In genomic region chr11:57465025-57465424, GRCm38 (mm10) we compare ENCODE assay signal across 8 mouse cellular contexts. TPM values are rescaled to one million over a fixed set of nuclear protein-coding genes. Genes with fewer than 3 reads are reported as not detected.
A peak's percentile ranks its signal among the peaks of the same experiment; 100 is the strongest.
DNase-seq lines count a peak whose midpoint lies in the region; ATAC-seq and TF ChIP-seq lines count a peak whose summit lies in the region.
"Had no signal": no experiment of that assay in that cellular context is flagged by ENCODE, and none has a peak within 500 bp of the region (broad histone marks: within the 10 kb centered on the region; RNA-seq: fewer than 3 reads in every experiment).

No protein-coding gene starts in this region.

- H3K4me1 ChIP-seq in kidney, embryonic 14.5 days (ENCODE audit: control insufficient read depth, insufficient read depth, low read length) = no peaks in the 10 kb centered on the region
- H3K4me1 ChIP-seq in ES-Bruce4 (ENCODE audit: control insufficient read depth, insufficient read depth, low read length) = no peaks in the 10 kb centered on the region
- H3K4me1 ChIP-seq in liver, embryonic 14.5 days (replicated peaks; ENCODE audit: control insufficient read depth in 2 of 2, insufficient read depth in 2 of 2, low read length in 1 of 2) = no peaks in the 10 kb centered on the region

- TF ChIP-seq EP300 in ES-Bruce4 (IDR thresholded peaks at IDR 0.05; ENCODE audit: insufficient read depth, low read depth, low read length) = no peak
- no peak for TF ChIP-seq EP300 in liver, embryonic 14.5 days (IDR thresholded peaks at IDR 0.05; ENCODE audit: low read depth)

- 51% methylated on average over 8 of the region's 8 CpGs for WGBS in kidney, embryonic 14.5 days
- WGBS in liver, embryonic 14.5 days (ENCODE audit: insufficient replicate concordance) = 39% methylated on average over 8 of the region's 8 CpGs

- H3K4me2 ChIP-seq in kidney, embryonic 14.5 days (replicated peaks; ENCODE audit: low read depth, low read length) = no peak overlapping the region
- H3K4me2 ChIP-seq in liver, embryonic 14.5 days (ENCODE audit: low read depth) = no peak overlapping the region
- H3K4me2 ChIP-seq: heart, embryonic 15.5 days had no signal

- DNase-seq in kidney, postnatal 10 days = peak; percentile 22
- DNase-seq in adrenal gland, postnatal 10 days = peak; percentile 43
- no peak for DNase-seq in liver, embryonic 14.5 days (ENCODE audit: low read depth in 3 of 3, low spot score in 3 of 3)
- no peak for DNase-seq in spleen, adult 18-20 months
- no peak for DNase-seq in heart, adult 8-10 months (ENCODE audit: low spot score)

- TF ChIP-seq POLR2A in ES-Bruce4 (IDR thresholded peaks at IDR 0.05; ENCODE audit: insufficient read depth, low read length) = no peak

- ATAC-seq in kidney, embryonic 14.5 days (ENCODE audit: low FRiP score, low TSS enrichment) = no peak
- ATAC-seq in liver, embryonic 14.5 days (ENCODE audit: insufficient read depth) = no peak

- H3K36me3 ChIP-seq in kidney, embryonic 14.5 days (ENCODE audit: control insufficient read depth, insufficient read depth, low read length) = no peaks in the 10 kb centered on the region
- no peaks in the 10 kb centered on the region for H3K36me3 ChIP-seq in ES-Bruce4 (ENCODE audit: control insufficient read depth, insufficient read depth, low read length, poor library complexity, severe bottlenecking)
- no peaks in the 10 kb centered on the region for H3K36me3 ChIP-seq in liver, embryonic 14.5 days (replicated peaks; ENCODE audit: control insufficient read depth, insufficient read depth, low read depth)
- H3K36me3 ChIP-seq: heart, embryonic 15.5 days had no signal

- no peak overlapping the region for H3K9ac ChIP-seq in kidney, embryonic 14.5 days (ENCODE audit: low read depth, low read length)
- no peak overlapping the region for H3K9ac ChIP-seq in ES-Bruce4 (ENCODE audit: low read depth, poor library complexity, severe bottlenecking)
- no peak overlapping the region for H3K9ac ChIP-seq in liver, embryonic 14.5 days (replicated peaks)
- H3K9ac ChIP-seq: heart, embryonic 15.5 days had no signal

- no peak overlapping the region for H3K4me3 ChIP-seq in kidney, embryonic 14.5 days (ENCODE audit: low read length)
- H3K4me3 ChIP-seq in ES-Bruce4 (ENCODE audit: low read depth, low read length) = no peak overlapping the region
- no peak overlapping the region for H3K4me3 ChIP-seq in liver, embryonic 14.5 days (ENCODE audit: insufficient read depth in 1 of 2, low read depth in 2 of 2, low read length in 2 of 2)
- H3K4me3 ChIP-seq: heart, embryonic 15.5 days had no signal

- H3K27me3 ChIP-seq in kidney, embryonic 14.5 days (ENCODE audit: control insufficient read depth, insufficient read depth, low read length) = no peaks in the 10 kb centered on the region
- no peaks in the 10 kb centered on the region for H3K27me3 ChIP-seq in ES-Bruce4 (ENCODE audit: control insufficient read depth, insufficient read depth, low read length, poor library complexity, severe bottlenecking)
- H3K27me3 ChIP-seq in liver, embryonic 14.5 days (ENCODE audit: control insufficient read depth, insufficient read depth, low read length) = no peaks in the 10 kb centered on the region

- TF ChIP-seq CTCF in ES-Bruce4 (IDR thresholded peaks at IDR 0.05; ENCODE audit: low read depth, low read length) = peak; percentile 49
- peak; percentile 29; the same call in 1 of the 2 replicates for TF ChIP-seq CTCF in liver, embryonic 14.5 days (IDR thresholded peaks at IDR 0.05; ENCODE audit: low read depth)

- peaks cover 6% of the 10 kb centered on the region; the same call in 1 of the 2 replicates for H3K9me3 ChIP-seq in kidney, embryonic 14.5 days (ENCODE audit: control insufficient read depth, low read length)
- no peaks in the 10 kb centered on the region for H3K9me3 ChIP-seq in ES-Bruce4 (replicated peaks; ENCODE audit: control insufficient read depth, insufficient read depth, low read length, poor library complexity, severe bottlenecking)
- no peaks in the 10 kb centered on the region for H3K9me3 ChIP-seq in liver, embryonic 14.5 days (ENCODE audit: control insufficient read depth, low read length)
- H3K9me3 ChIP-seq: heart, embryonic 15.5 days had no signal

- H3K27ac ChIP-seq in kidney, embryonic 14.5 days (ENCODE audit: low read depth, low read length) = no peak overlapping the region
- no peak overlapping the region for H3K27ac ChIP-seq in ES-Bruce4 (ENCODE audit: insufficient read depth, low read length)
- H3K27ac ChIP-seq in liver, embryonic 14.5 days = no peak overlapping the region
- H3K27ac ChIP-seq: heart, embryonic 15.5 days had no signal

RNA-seq across cellular contexts. Expression of gene Fam114a2, which starts 53.4 kb away (rescaled TPM):
- polyA plus RNA-seq in kidney, embryonic 14.5 days (2014; fragmentation: Nextera tagmentation; extraction: Ambion mirVana) = 47.9 and 71.4 TPM in 2 replicates
- polyA plus RNA-seq in ES-Bruce4 (2011; ENCODE audit: insufficient read depth, insufficient read length, low read depth, missing spikeins) = 84.7 and 95.2 TPM in 2 replicates
- total RNA-seq in adrenal gland, postnatal 10 days (2021) = 10 to 100 TPM; 45.7 to 47.6 TPM
- polyA plus RNA-seq in liver, embryonic 14.5 days (2012; rRNA removed) = 12.0 and 15.3 TPM in 2 replicates
- 17.6 and 18.8 TPM in 2 replicates for polyA plus RNA-seq in liver, embryonic 14.5 days (2014; fragmentation: Nextera tagmentation; extraction: Ambion mirVana)
- total RNA-seq in heart, adult 8-10 months (2022) = 10 to 100 TPM; 42.2 to 45.8 (median 44.2) TPM

RNA-seq across cellular contexts. Expression of gene Mfap3, which starts 53.4 kb away (rescaled TPM):
- polyA plus RNA-seq in kidney, embryonic 14.5 days (2014; fragmentation: Nextera tagmentation; extraction: Ambion mirVana) = 39.6 and 52.6 TPM in 2 replicates
- 63.0 and 73.5 TPM in 2 replicates for polyA plus RNA-seq in ES-Bruce4 (2011; ENCODE audit: insufficient read depth, insufficient read length, low read depth, missing spikeins)
- 10 to 100 TPM; 28.1 to 32.0 TPM for total RNA-seq in adrenal gland, postnatal 10 days (2021)
- polyA plus RNA-seq in liver, embryonic 14.5 days (2012; rRNA removed) = 4.8 and 5.4 TPM in 2 replicates
- 10.8 and 11.7 TPM in 2 replicates for polyA plus RNA-seq in liver, embryonic 14.5 days (2014; fragmentation: Nextera tagmentation; extraction: Ambion mirVana)
- 10 to 100 TPM in 3 of 4 experiments, 1 to 10 TPM in 1; 9.7 to 13.1 (median 11.2) TPM for total RNA-seq in heart, adult 8-10 months (2022)

Comparison
In these comparisons a context has a peak if more than half of its experiments do, and no peak if none do; other contexts are left out.
1. DNase-seq: peak in kidney, postnatal 10 days (single experiment) and adrenal gland, postnatal 10 days (single experiment); none in liver, embryonic 14.5 days (0 of 3), spleen, adult 18-20 months (0 of 2) and heart, adult 8-10 months (single experiment).